Mouse (Mus musculus) T-helper 1 cell (primary cell): ENCODE data around the gene Ttbk2.

Experiments used
- in situ Hi-C: fragments of 300-600 bp; cut with MboI, MseI; formaldehyde crosslinking; loops from one replicate; pipeline ENCODE4 v1.15.1; 2025; ENCODE audit warnings: high pct_unique_total_duplicates

Gene Ttbk2

DNA sequence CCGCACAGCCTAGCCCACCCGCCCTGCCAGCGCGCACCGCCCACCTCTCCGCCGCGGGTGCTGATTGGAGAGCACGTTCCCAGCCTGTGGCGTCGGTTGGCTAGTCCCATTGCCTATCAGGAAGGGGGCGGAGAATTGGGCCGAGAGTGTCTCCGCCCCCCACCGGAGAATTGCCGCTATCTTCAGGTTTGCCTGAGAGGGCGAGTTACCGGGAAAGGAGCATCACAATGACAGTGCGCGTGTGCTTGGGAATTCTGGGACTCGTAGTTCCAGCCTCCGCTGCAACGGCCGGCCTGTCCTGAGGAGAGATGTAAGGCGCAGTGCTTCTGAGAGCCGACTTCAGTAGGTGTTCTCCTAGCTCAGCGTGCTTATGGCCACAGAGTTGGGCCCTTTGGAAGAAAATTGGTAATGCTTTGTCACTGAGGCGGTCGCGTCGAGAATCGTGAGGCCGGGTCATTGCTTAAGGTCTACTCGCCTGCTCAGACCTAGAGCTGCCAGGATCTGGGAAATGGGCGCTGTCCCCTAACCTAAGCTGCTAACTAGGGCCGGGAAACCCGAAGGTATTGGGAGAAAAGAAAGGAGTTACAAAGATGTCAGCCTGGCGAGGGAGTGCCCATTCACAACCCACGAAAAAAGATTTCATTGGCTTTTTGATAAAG is at the start of gene Ttbk2:
Ttbk2 (minus strand) TSS at position 181 of the 659 bp plus-strand sequence.
- in situ Hi-C loops, result no loop called here

DNA sequence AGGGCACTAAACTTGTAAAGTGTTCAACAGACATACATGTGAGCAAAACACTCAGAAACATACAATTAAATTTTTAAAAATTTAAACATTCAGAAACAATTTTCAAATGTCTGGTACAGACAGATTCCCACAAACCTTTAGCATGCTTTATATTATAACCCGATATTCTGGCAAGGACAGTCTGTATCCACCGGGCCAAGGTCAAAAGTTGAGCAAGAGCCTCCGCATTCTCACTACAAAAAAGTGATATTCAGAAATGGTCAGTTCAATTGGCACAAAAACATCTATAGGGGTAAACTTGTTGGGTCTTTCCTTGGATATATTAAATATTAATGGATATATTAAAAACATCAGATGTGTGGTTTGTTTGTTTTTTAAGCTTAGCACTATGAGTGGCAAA is 46.0 kb upstream of the Ttbk2 start:
- in situ Hi-C loops, result no loop called here

DNA sequence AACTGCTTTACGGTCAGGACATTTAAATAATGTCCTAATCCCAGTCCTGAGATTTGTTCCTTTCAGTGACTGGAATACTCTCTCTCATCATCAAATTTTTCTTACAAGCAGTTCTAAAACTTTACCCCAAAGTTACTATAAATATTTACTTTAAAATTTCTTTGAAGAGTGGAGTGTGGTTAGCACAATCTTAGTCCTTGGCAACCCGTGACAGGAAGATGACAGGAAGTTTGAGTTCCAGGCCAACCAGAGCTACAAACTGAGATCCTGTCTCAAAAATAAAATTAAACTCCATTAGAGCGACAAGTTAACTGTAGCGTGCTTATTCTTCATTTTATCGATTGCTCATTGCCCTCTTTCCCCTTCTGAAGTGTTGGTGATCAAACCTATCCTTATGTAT is 37.2 kb upstream of the Ttbk2 start:
- in situ Hi-C loops, result no loop called here

DNA sequence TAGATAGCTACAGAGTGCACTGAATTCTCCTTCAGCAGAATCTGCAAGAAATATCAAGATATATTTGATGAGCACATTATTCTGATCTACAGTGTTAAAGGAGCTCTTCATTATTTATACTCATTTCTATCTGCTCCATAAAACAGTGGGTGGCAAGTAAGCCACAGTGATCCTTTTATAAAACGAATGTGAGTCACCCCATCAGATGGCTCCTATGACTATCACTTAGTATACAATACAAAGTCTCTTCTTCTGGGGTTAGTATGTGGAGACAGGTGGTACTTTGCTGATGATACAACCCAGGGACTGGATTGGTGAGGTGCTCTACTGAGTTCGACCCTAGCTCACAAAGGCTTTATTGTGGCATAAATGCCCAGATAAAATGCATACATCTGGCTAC is 22.8 kb upstream of the Ttbk2 start:
- in situ Hi-C loops, result no loop called here

DNA sequence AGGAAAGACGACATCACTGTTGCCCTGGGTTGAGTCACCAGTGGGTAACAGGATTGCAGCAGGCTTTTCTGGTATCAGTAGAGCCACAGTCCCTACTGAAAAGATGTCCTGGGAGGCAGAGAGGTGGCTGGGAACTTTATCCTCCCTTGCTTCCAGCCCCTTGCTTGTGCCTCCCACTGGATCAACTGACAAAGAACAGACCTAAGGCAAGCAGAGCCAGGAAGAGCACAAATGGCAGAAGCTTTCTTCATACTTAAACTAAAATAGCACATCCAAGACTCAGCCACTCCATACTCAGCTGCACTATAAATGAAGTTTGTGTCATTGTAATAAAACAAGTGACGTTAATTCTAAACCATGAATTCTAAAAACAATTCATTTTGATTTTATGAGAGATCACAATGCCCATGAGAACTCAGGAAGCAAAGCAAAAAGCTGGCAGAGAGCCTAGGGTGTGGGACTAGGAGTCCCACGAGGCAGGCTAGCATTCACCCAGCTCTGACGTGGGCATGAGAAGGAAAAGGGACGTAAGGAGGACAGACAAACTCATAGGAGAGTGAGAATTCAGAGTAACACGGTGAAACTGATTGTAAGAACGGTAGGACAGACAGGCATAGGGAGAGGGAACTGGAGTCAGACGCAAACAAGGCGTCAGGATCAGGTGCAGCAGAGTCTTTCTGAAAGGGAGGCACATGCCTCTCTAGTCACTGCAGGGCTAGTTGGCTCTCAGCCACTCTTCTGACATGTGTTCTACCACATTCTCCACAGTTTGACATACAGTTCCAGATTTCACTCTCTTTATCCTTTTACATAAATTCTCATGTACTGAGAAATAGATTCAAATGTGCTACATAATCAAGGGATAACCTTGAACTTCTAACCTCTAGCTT is 21.3 kb upstream of the Ttbk2 start:
- in situ Hi-C loops, result no loop called here

DNA sequence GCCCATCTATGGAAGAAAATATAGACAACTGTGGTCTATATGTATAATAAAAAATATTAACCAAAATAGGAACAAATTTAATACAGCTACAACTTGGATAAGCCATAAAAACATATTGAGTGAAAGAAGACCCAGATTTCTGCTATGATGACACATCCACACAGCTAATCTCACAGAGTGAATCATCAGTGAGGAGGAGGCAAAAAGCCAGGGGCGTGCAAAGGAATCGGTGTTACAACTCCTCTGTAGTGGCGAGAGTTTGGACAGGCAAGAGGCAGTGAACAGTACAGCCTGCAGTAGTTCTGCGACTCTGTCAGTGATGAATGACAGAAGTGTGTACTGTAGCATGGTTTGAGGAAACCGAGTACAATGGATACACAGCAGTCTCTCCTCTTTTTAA is 16.9 kb upstream of the Ttbk2 start:
- in situ Hi-C loops, result no loop called here

DNA sequence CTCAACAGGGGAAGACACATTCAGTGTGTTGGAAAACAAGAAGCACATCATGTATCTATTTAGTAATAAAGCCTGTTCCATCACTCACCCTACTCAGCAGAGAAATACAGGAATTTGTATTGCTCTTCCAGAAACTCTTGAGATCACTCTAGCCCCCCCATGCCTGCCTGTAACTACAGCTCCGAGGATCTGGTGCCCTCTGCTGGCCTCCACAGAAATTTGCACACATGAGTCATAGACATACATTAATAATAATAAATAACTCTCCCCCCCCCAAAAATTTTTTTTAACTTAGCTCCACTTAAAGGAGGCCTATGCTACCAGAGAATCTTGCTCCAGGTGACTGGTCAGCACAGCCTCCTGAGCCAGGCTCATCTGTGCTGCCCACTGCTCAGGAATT is 16.2 kb upstream of the Ttbk2 start:
- in situ Hi-C loops, result no loop called here

DNA sequence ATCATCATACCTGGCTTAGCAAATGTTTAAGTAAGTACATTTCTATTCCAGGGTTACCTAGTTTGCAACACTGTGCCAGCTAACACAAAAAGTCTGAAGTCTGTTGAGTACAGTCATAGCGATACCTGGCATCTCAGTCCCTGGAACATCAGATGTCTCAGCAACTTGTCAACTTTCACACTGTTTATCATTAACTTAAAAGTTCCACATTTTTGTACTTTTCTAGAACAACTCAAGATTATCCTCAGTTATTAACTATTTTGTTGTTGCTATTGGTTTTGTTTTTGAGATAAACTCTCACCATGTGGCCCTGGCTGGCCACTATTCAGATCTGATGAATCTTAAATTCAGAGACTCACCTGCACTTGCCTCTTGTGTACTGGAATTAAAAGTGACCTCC is 13.0 kb upstream of the Ttbk2 start:
- in situ Hi-C loops, result no loop called here

DNA sequence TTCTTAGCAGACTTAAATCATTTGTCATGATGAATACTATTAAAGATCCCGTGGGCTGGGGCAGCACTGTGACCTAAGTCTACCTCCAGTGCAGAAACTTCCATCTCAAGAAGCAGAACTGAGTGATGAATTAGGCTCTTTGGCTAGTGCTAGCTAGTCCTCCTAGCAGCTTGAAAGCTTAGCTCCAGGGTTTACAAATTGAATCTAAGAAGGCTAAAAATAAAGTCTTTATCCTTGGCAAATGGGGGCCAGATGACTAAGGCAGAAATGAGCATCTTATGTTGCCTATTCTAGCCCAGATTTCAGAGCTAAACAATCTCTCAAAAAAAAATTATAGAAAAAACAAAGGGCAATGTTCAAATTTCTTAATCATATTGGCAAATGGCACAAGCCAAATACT is 10.3 kb upstream of the Ttbk2 start:
- in situ Hi-C loops, result no loop called here

DNA sequence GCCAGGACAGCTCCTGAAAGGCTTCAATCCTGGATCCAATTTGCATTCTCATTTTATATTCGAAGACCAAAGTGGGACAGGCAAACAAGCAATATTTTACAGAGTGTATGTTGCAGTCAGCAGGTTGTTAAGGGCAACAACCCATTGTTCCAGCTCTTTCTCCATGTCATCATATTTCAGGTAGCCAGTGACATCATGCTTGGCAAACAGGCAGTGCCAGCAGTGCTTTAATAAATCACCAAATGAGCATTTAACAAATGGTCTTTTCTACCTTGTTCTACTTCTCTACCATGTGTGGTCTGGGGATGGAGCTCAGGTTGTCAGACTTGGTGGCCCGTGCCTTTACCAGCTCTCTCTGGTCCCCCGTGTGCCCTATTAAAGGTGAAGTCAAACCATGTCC is 7.7 kb upstream of the Ttbk2 start:
- in situ Hi-C loops, result no loop called here

DNA sequence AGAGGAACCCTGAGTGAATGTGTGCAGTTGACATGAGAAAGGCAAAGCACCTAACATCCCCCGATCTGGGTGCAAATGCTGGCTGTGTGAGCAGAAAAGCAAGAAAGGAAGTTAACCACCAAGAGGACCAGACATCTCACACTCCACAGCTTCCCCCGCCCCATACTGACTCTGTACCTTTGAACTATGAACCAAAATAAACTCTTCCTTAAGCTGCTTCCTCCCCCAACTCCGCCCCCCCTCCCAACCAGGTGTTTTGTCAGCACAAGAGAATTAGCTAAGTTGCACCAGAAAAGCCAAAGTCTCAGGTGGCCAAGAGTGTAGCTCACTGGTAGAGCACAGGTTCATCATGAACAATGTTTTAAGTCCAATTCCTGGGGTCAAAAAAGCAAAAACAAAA is 2.7 kb upstream of the Ttbk2 start:
- in situ Hi-C loops, result no loop called here

DNA sequence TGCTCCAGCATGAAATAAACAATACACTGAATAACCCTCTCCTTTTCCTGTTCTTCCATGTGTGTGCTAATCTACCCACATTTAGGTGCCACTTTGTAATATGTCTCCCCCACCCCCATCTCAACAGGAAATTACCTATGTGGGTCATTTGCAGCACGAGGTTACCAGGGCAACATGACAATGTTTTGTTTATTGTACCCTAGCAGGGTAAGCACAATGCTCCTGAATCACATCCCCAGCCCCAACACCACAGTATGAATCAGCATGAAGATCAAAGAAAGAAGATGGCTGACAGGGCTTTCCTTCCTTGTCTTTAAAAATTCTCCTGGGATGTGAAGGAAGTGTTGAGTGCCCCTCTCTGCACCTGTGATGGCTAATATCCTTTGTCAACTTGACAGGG is 2.2 kb upstream of the Ttbk2 start:
- in situ Hi-C loops, result no loop called here

DNA sequence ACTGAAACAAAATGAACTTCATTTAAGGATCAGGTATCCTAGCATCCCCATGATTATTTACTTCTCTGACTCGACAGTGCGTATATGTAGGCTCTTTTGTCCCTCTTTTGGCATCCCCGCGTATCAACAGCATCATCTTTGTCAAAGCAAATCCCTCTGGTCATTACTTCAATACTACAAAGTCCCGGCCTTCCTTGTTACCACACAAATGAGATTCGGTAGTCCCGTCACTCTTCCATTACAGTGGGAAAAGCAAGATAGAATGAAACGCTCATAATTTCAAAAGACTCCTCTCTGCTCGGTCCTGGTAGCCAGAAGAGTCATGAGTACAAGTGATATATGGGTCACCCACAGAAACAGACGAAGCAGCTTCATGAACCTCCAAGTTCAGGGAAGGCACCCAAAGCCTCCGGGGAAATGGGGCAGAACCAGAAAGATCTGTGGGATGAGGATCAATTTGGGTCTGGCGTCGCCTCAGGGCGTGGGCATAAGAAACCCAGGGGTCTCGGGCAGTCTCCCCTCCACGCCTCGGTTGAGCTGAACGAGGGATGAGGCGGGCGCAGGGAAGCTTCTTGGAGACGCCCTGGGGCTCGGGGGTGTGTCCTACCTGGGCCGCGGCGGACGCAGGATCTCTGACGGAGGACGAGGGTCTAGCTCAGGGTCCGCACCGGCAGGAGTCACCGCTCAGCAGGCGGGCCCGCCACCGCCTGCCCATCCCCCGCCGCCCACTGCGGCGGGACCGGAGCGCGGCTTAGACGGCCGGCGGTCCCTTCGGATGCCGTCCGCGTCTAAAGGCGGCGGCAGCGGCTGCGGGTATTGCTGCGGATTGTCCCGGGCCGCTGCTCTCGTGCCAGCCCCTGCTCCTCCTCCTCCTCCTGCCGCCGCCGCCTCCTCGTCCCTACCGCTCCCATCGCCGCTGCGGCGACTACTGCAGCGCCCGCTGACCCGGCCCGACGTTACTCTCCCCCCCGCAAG is 668 bp downstream of the Ttbk2 start, which contains the start of gene Cdan1:
Cdan1 (minus strand) TSS at position 680 of the 975 bp plus-strand sequence.
- in situ Hi-C loops, result no loop called here

DNA sequence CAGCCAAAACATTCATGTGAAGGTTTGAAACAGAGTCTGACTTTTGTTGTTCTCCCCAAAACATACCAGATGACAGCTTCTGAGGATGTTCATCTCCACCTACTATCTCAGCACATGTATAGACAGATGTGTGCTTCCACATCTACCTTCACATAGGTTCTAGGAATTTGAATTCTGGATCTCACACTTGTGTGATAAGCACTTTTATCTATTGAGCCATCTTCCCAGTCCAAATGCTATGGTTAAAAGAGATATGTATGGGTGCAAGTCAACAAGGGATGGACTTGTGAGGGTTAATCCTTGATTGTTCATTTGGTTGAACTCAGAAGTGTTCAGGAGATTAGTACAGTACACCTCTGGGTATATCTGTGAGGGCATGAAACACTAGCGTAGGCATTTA is 5.1 kb downstream of the Ttbk2 start:
- in situ Hi-C loops, result no loop called here

DNA sequence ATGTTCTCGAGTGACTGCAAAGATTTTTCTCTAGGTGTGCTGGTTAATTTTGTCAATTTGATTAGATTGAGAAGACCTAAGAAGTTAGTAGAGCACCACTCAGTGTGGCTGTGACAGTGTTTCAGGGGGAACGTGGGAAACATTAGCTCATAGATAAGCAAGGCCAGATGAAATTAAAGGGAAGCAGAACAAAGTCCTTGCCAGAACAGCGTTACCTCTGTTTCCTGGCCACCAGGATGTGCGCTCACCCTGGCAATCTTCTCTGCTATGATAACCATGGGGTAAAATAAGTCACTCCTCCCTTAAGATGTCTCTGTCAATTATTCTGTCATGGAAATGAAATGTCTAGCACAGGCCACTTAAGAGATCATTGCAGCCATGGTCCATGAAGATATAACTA is 6.4 kb downstream of the Ttbk2 start:
- in situ Hi-C loops, result no loop called here

DNA sequence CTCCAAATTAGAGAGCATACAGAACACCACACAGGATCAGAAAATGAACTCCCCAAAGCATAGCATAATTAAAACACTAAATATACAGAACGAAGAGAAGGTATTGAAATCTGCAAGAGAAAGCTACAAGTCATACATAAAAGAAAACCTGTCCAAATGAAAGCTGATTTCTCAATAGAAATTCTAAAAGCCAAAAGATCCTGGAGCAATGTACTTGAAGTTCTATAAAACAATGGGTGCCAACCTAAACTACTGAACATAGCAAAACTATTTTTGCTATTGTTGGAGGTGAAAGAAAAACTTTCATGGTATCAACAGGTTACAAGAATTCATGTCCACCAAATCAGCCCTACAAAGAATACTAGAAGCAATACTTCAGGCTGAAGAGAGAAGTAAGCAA is 9.2 kb downstream of the Ttbk2 start:
- in situ Hi-C loops, result no loop called here

DNA sequence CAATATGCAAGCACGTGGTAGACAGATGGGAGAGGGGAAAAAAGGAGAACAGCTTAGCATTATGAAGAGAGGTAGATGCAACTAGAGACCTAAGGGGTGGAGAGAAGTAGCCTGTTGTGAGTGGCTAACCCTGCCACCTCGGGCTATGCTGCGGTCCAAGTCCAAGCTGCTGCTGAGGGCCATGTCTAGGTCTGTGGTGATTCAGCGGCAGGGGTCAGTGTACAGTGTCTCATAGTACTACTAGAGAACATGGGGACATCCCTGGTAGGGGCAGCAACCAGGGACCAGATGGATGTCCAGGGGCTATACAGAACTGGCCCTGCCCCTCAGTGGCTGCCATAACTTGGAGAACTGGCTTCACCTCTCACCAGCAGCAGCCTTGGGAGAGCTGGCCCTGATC is 15.2 kb downstream of the Ttbk2 start:
- in situ Hi-C loops, result no loop called here

DNA sequence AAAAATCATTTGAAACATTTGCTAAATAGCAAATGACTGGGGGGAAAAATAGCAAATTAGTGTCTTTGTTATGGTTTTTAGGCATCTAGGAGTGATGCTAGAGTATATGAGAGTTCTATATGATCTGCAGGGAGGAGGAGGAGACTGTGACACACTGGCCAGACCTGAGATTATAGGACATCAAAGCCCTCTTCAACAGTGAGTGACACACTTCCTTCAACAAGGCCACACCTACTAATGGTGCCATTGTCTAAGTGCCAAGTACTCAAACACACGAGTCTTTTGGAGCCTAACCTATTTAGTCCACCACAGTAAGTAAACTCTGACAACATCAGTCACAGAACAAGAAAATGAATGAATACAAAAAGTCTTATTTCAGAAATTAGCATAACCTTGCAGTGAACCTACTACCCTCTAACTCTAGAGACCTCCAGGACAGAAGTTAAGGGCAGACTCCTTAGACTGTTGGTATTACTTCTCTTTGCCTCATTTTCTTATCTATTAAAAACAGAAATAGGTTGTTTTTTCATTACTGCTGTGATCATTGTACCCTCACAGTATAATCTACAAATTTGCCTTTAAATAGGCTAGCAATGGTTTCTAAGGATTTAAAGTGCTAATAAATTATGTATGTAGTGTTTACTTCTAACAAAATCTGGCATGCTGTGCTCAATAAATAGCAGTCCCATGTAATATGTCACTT is 23.3 kb downstream of the Ttbk2 start:
- in situ Hi-C loops, result no loop called here

DNA sequence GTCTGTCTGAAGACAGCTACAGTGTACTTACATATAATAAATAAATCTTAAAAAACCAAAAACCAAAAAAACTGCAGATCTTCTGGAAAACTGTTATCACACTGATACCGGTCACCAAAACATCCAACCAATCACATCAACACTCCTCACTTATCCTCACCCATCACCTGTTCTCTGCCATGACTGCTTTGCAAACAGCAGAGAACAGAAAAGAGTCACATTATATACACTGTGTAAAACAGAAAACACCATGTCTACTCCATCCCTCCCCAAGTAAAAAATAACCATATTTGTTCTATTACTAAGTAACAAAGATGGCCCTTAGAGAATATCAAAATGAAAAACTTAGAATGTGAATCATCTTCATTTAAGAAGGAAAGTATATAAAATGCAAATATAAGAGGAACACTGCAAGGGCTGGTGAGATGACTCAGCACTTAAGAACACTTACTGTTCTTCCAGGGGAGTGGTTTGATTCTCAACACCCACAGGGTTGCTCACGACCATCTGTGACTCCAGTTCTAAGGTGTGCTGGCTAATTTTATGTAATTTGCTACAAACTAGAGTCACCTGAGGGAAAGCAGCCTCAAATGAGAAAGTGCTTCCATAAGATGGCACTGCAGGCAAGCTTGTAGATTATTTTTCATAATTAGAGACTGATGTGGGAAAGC is 80.0 kb downstream of the Ttbk2 start:
- in situ Hi-C loops, result no loop called here

DNA sequence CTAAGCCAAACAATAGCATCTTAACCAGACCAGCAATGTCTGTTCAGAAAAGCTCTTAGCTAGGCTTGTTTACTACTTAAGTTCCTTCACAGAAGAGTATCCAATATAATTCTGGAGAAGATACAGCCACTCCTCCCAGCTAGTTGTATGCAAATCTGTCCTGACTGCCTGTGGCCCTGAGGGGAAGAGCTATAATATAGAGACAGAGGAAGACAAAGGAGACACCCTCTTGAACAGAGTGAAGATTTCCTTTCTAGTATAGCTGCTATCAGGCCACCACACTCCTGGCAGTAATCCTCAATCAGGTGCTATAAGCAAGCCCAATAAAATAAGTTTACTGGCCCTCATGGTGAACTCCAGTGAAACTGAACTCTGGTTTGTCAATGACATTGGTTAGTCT is 88.5 kb downstream of the Ttbk2 start:
- in situ Hi-C loops, result no loop called here

DNA sequence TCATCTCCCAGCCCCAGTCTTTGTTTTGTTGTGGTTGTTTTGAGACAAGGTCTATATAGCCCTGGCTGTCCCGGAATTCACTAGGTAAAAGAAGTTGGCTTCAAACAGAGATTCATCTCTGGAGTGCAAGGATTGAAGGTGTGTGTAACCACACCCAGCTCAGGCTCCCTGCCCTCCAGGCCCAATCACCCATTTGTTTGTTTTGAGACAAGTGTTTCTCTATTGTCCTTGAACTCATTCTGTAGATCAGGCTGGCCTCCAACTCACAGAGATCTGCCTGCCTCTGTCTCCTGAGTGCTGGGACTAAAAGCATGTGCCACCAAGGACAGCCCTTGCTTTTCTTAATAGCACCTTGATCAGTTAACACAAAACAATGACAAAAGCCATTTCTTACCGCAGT is 102.4 kb downstream of the Ttbk2 start:
- in situ Hi-C loops, result no loop called here
